Mouse (Mus musculus): ENCODE data around the gene Mertk. TPM values are rescaled to one million over a fixed set of nuclear protein-coding genes. Genes with fewer than 3 reads are reported as not detected.

Mertk gene
- polyA plus RNA-seq, 1 experiment from 2014 or later = 4.9 TPM

GRCm38 (mm10) chr2:128712940-128713339 is 14.2 kb downstream of the Mertk start:
- no peak overlapping the region for H3K4me2 ChIP-seq
- DNase-seq (ENCODE audit: low spot score) = no peak
- peaks cover 7% of the 10 kb centered on the region; the same call in 1 of the 2 replicates for H3K4me1 ChIP-seq (replicated peaks; ENCODE audit: control insufficient read depth, insufficient read depth, low read length)
- no peak for ATAC-seq (replicated peaks; ENCODE audit: low FRiP score)
- no peaks in the 10 kb centered on the region for H3K36me3 ChIP-seq (ENCODE audit: control insufficient read depth, insufficient read depth, low read length)
- 79% methylated on average over 6 of the region's 6 CpGs for WGBS
- no peak overlapping the region for H3K27ac ChIP-seq (ENCODE audit: low read depth, low read length)
- no peaks in the 10 kb centered on the region for H3K9me3 ChIP-seq (ENCODE audit: control insufficient read depth, low read length)
- H3K4me3 ChIP-seq (ENCODE audit: low read depth, low read length) = no peak overlapping the region
- H3K27me3 ChIP-seq (replicated peaks; ENCODE audit: control insufficient read depth, insufficient read depth, low read length) = no peaks in the 10 kb centered on the region
- no peak overlapping the region for H3K9ac ChIP-seq (ENCODE audit: low read depth, low read length)

- Histone ChIP-seq H3K27me3 (replicated peaks; ENCODE audit: control insufficient read depth, insufficient read depth, low read length) (no peaks in the 10 kb centered on the region), H3K9me3 (ENCODE audit: control insufficient read depth, low read length) (no peaks in the 10 kb centered on the region), H3K4me2 (no peak overlapping the region), H3K27ac (ENCODE audit: low read depth, low read length) (peak overlapping the region; percentile 68), H3K9ac (ENCODE audit: low read depth, low read length) (no peak overlapping the region), H3K4me1 (replicated peaks; ENCODE audit: control insufficient read depth, insufficient read depth, low read length) (peaks cover 7% of the 10 kb centered on the region; the same call in 1 of the 2 replicates), H3K36me3 (ENCODE audit: control insufficient read depth, insufficient read depth, low read length) (no peaks in the 10 kb centered on the region), H3K4me3 (ENCODE audit: low read depth, low read length) (no peak overlapping the region)
- WGBS = 61% methylated on average over 5 of the region's 5 CpGs
- ATAC-seq (replicated peaks; ENCODE audit: low FRiP score) (no peak), DNase-seq (ENCODE audit: low spot score) (no peak)
Observed at GRCm38 (mm10) chr2:128713548-128714003, 14.8 kb downstream of the Mertk start.

GRCm38 (mm10) chr2:128714724-128715241 is 16.0 kb downstream of the Mertk start:
- H3K27ac ChIP-seq (ENCODE audit: low read depth, low read length) = peak overlapping the region; percentile 68
- no peaks in the 10 kb centered on the region for H3K36me3 ChIP-seq (ENCODE audit: control insufficient read depth, insufficient read depth, low read length)
- H3K4me1 ChIP-seq (replicated peaks; ENCODE audit: control insufficient read depth, insufficient read depth, low read length) = peaks cover 7% of the 10 kb centered on the region; the same call in 1 of the 2 replicates
- H3K4me2 ChIP-seq = no peak overlapping the region
- ATAC-seq (replicated peaks; ENCODE audit: low FRiP score) (peak; percentile 68; the same call in 1 of the 2 replicates), DNase-seq (ENCODE audit: low spot score) (no peak)
- H3K4me3 ChIP-seq (ENCODE audit: low read depth, low read length) = no peak overlapping the region
- H3K9me3 ChIP-seq (ENCODE audit: control insufficient read depth, low read length) = no peaks in the 10 kb centered on the region
- no peak overlapping the region for H3K9ac ChIP-seq (ENCODE audit: low read depth, low read length)
- no peaks in the 10 kb centered on the region for H3K27me3 ChIP-seq (replicated peaks; ENCODE audit: control insufficient read depth, insufficient read depth, low read length)
- WGBS = 61% methylated on average over 7 of the region's 7 CpGs

GRCm38 (mm10) chr2:128715979-128716378 is 17.2 kb downstream of the Mertk start:
- Histone ChIP-seq H3K27me3 (replicated peaks; ENCODE audit: control insufficient read depth, insufficient read depth, low read length) (no peaks in the 10 kb centered on the region), H3K4me3 (ENCODE audit: low read depth, low read length) (no peak overlapping the region), H3K36me3 (ENCODE audit: control insufficient read depth, insufficient read depth, low read length) (no peaks in the 10 kb centered on the region), H3K4me1 (replicated peaks; ENCODE audit: control insufficient read depth, insufficient read depth, low read length) (peaks cover 7% of the 10 kb centered on the region; the same call in 1 of the 2 replicates), H3K27ac (ENCODE audit: low read depth, low read length) (no peak overlapping the region), H3K4me2 (no peak overlapping the region), H3K9me3 (ENCODE audit: control insufficient read depth, low read length) (peaks cover 2% of the 10 kb centered on the region), H3K9ac (ENCODE audit: low read depth, low read length) (no peak overlapping the region)
- ATAC-seq (replicated peaks; ENCODE audit: low FRiP score) (no peak), DNase-seq (ENCODE audit: low spot score) (no peak)
- WGBS = 94% methylated on average over 1 of the region's 1 CpGs

- WGBS = 86% methylated on average over 2 of the region's 2 CpGs
- no peaks in the 10 kb centered on the region for H3K27me3 ChIP-seq (replicated peaks; ENCODE audit: control insufficient read depth, insufficient read depth, low read length)
- no peak overlapping the region for H3K4me2 ChIP-seq
- no peak for DNase-seq (ENCODE audit: low spot score)
- no peaks in the 10 kb centered on the region for H3K36me3 ChIP-seq (ENCODE audit: control insufficient read depth, insufficient read depth, low read length)
- H3K9me3 ChIP-seq (ENCODE audit: control insufficient read depth, low read length) = peaks cover 5% of the 10 kb centered on the region
- H3K4me3 ChIP-seq (ENCODE audit: low read depth, low read length) = no peak overlapping the region
- ATAC-seq (replicated peaks; ENCODE audit: low FRiP score) = no peak
- H3K27ac ChIP-seq (ENCODE audit: low read depth, low read length) = no peak overlapping the region
- H3K9ac ChIP-seq (ENCODE audit: low read depth, low read length) = no peak overlapping the region
- peaks cover 3% of the 10 kb centered on the region; the same call in 1 of the 2 replicates for H3K4me1 ChIP-seq (replicated peaks; ENCODE audit: control insufficient read depth, insufficient read depth, low read length)
Observed at GRCm38 (mm10) chr2:128719380-128719779, 20.6 kb downstream of the Mertk start.

GRCm38 (mm10) chr2:128722106-128722710 is 23.5 kb downstream of the Mertk start:
- Histone ChIP-seq H3K4me2 (no peak overlapping the region), H3K27me3 (replicated peaks; ENCODE audit: control insufficient read depth, insufficient read depth, low read length) (no peaks in the 10 kb centered on the region), H3K36me3 (ENCODE audit: control insufficient read depth, insufficient read depth, low read length) (no peaks in the 10 kb centered on the region), H3K4me3 (ENCODE audit: low read depth, low read length) (no peak overlapping the region), H3K9me3 (ENCODE audit: control insufficient read depth, low read length) (peaks cover 5% of the 10 kb centered on the region), H3K27ac (ENCODE audit: low read depth, low read length) (no peak overlapping the region), H3K9ac (ENCODE audit: low read depth, low read length) (no peak overlapping the region), H3K4me1 (replicated peaks; ENCODE audit: control insufficient read depth, insufficient read depth, low read length) (no peaks in the 10 kb centered on the region)
- DNase-seq (ENCODE audit: low spot score) (no peak), ATAC-seq (replicated peaks; ENCODE audit: low FRiP score) (no peak)
- WGBS = 86% methylated on average over 5 of the region's 5 CpGs

GRCm38 (mm10) chr2:128726067-128726466 is 27.3 kb downstream of the Mertk start:
- H3K4me2 ChIP-seq = no peak overlapping the region
- peaks cover 2% of the 10 kb centered on the region for H3K9me3 ChIP-seq (ENCODE audit: control insufficient read depth, low read length)
- H3K27ac ChIP-seq (ENCODE audit: low read depth, low read length) = no peak overlapping the region
- WGBS = 80% methylated on average over 5 of the region's 5 CpGs
- ATAC-seq (replicated peaks; ENCODE audit: low FRiP score) (no peak), DNase-seq (ENCODE audit: low spot score) (no peak)
- H3K4me1 ChIP-seq (replicated peaks; ENCODE audit: control insufficient read depth, insufficient read depth, low read length) = no peaks in the 10 kb centered on the region
- no peaks in the 10 kb centered on the region for H3K36me3 ChIP-seq (ENCODE audit: control insufficient read depth, insufficient read depth, low read length)
- no peaks in the 10 kb centered on the region for H3K27me3 ChIP-seq (replicated peaks; ENCODE audit: control insufficient read depth, insufficient read depth, low read length)
- H3K4me3 ChIP-seq (ENCODE audit: low read depth, low read length) = no peak overlapping the region
- no peak overlapping the region for H3K9ac ChIP-seq (ENCODE audit: low read depth, low read length)

GRCm38 (mm10) chr2:128726626-128727025 is 27.9 kb downstream of the Mertk start:
- H3K27ac ChIP-seq (ENCODE audit: low read depth, low read length) = no peak overlapping the region

GRCm38 (mm10) chr2:128727552-128727951 is 28.8 kb downstream of the Mertk start:
- ATAC-seq (replicated peaks; ENCODE audit: low FRiP score) (no peak), DNase-seq (ENCODE audit: low spot score) (no peak)
- Histone ChIP-seq H3K9ac (ENCODE audit: low read depth, low read length) (no peak overlapping the region), H3K27me3 (replicated peaks; ENCODE audit: control insufficient read depth, insufficient read depth, low read length) (no peaks in the 10 kb centered on the region), H3K4me1 (replicated peaks; ENCODE audit: control insufficient read depth, insufficient read depth, low read length) (no peaks in the 10 kb centered on the region), H3K27ac (ENCODE audit: low read depth, low read length) (no peak overlapping the region), H3K4me2 (no peak overlapping the region), H3K9me3 (ENCODE audit: control insufficient read depth, low read length) (no peaks in the 10 kb centered on the region), H3K36me3 (ENCODE audit: control insufficient read depth, insufficient read depth, low read length) (no peaks in the 10 kb centered on the region), H3K4me3 (ENCODE audit: low read depth, low read length) (no peak overlapping the region)
- WGBS = 51% methylated on average over 3 of the region's 3 CpGs

More at GRCm38 (mm10) chr2:128726626-128727025, 27.9 kb downstream of the Mertk start:
- no peak overlapping the region for H3K4me2 ChIP-seq
- no peak overlapping the region for H3K9ac ChIP-seq (ENCODE audit: low read depth, low read length)
- H3K4me1 ChIP-seq (replicated peaks; ENCODE audit: control insufficient read depth, insufficient read depth, low read length) = no peaks in the 10 kb centered on the region
- H3K27me3 ChIP-seq (replicated peaks; ENCODE audit: control insufficient read depth, insufficient read depth, low read length) = no peaks in the 10 kb centered on the region
- DNase-seq (ENCODE audit: low spot score) = no peak
- no peak overlapping the region for H3K4me3 ChIP-seq (ENCODE audit: low read depth, low read length)
- no peak for ATAC-seq (replicated peaks; ENCODE audit: low FRiP score)
- H3K36me3 ChIP-seq (ENCODE audit: control insufficient read depth, insufficient read depth, low read length) = no peaks in the 10 kb centered on the region
- 75% methylated on average over 7 of the region's 7 CpGs for WGBS
- H3K9me3 ChIP-seq (ENCODE audit: control insufficient read depth, low read length) = no peaks in the 10 kb centered on the region

All from liver, embryonic 11.5 days (tissue).